Mouse (Mus musculus) limb, embryonic 14.5 days (tissue): ENCODE measurements around the gene Gabbr1. TPM values are rescaled to one million over a fixed set of nuclear protein-coding genes. Genes with fewer than 3 reads are reported as not detected.

Source experiments
- ATAC-seq: fragments of 200-750 bp; cut with Nextera tagmentation; 2 replicates; pipeline ENCODE4 v1.8.0; 2017; ENCODE audit warnings: low read depth, moderate number of reproducible peaks, moderate TSS enrichment; ENCODE audit not compliant: low FRiP score
- DNase-seq: peaks from one replicate; pipeline ENCODE4 v3.0.0-alpha.2; 2015; ENCODE audit warnings: low spot score
- H3K27ac ChIP-seq: fragments of 300-500 bp; sonication (generic); replicated peaks from 2 replicates; pipeline ENCODE4 v1.5.1; 2014; ENCODE audit warnings: low read depth, mild to moderate bottlenecking, low read length, moderate library complexity, mixed read lengths
- H3K27me3 ChIP-seq: fragments of 300-500 bp; sonication (generic); 2 replicates; pipeline ENCODE4 v1.6.1; 2014; ENCODE audit warnings: low read length, mixed read lengths; ENCODE audit not compliant: control insufficient read depth, insufficient read depth
- H3K36me3 ChIP-seq: fragments of 300-500 bp; sonication (generic); 2 replicates; pipeline ENCODE4 v1.6.1; 2014; ENCODE audit warnings: mild to moderate bottlenecking, low read length, moderate library complexity, mixed read lengths; ENCODE audit not compliant: control insufficient read depth, insufficient read depth
- H3K4me1 ChIP-seq: fragments of 300-500 bp; sonication (generic); 2 replicates; pipeline ENCODE4 v1.6.1; 2014; ENCODE audit warnings: antibody characterized with exemption, low read length, mixed read lengths; ENCODE audit not compliant: control insufficient read depth, insufficient read depth
- H3K4me2 ChIP-seq: fragments of 300-500 bp; sonication (generic); replicated peaks from 2 replicates; pipeline ENCODE4 v1.6.1; 2014; ENCODE audit warnings: low read depth, mild to moderate bottlenecking, low read length, moderate library complexity; ENCODE audit not compliant: severe bottlenecking
- H3K4me3 ChIP-seq: fragments of 300-500 bp; sonication (generic); replicated peaks from 2 replicates; pipeline ENCODE4 v1.5.1; 2014; ENCODE audit warnings: low read length
- H3K9ac ChIP-seq: fragments of 300-500 bp; sonication (generic); 2 replicates; pipeline ENCODE4 v1.6.1; 2014; ENCODE audit warnings: mild to moderate bottlenecking, low read depth, low read length, moderate library complexity; ENCODE audit not compliant: severe bottlenecking
- H3K9me3 ChIP-seq: fragments of 300-500 bp; sonication (generic); 2 replicates; pipeline ENCODE4 v1.6.1; 2016; ENCODE audit warnings: low read length; ENCODE audit not compliant: control insufficient read depth
- POLR2A ChIP-seq: fragments of 200-500 bp; IDR thresholded peaks from 2 replicates; pipeline ENCODE4 v1.8.0; 2012; ENCODE audit warnings: inconsistent platforms, mild to moderate bottlenecking, moderate library complexity, borderline replicate concordance; ENCODE audit not compliant: insufficient read depth, insufficient read length; ENCODE audit errors: extremely low read depth
- WGBS: fragments of 180-500 bp; shearing (Covaris S2); extraction: QIAGEN DNeasy Blood & Tissue Kit; methylation state at CpG from one replicate; pipeline ENCODE4 v1.1.7; 2014; 5-methylcytosine and 5-hydroxymethylcytosine counted together
- polyA plus RNA-seq, 2 experiments: library from polyadenylated mRNA; depleted of rRNA in 1 of 2; stranded (reverse) in 1 of 2; unstranded in 1 of 2; fragments of >200 nt; fragmentation: Nextera tagmentation in 1 of 2; extraction: Ambion mirVana in 1 of 2; gene quantifications; 2 replicates each; pipeline versions ENCODE4 v1.2.1 to v1.2.3; 2012 to 2014

Gabbr1 gene
- polyA plus RNA-seq, 2 experiments, result 8.4 to 111 TPM

DNA sequence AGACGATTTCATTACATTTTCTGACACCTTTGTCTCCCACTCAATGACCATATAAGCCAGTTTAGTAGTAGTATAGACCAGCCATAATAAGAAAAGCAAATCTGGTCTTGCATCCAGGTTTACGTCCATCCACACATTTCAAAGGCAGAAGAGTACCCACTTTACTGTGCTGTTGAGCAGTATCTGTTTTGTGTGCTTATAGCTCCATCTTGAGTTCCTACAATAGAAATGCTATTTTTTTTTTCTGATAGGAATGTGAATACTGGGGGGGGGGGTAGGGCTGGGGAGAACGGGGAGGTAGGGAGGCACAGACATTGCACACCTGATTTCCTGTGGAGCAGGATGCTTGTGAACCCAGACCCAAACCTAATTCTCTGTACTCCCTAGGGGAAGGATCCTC, 2.2 kb downstream of the Gabbr1 start:
- Histone ChIP-seq H3K27ac (no peak overlapping the region), H3K9ac (no peak overlapping the region), H3K4me2 (no peak overlapping the region), H3K27me3 (no peaks in the 10 kb centered on the region), H3K9me3 (no peaks in the 10 kb centered on the region), H3K4me3 (no peak overlapping the region), H3K36me3 (peaks cover 4% of the 10 kb centered on the region; the same call in 1 of the 2 replicates), H3K4me1 (peaks cover 28% of the 10 kb centered on the region)
- no peak for TF ChIP-seq POLR2A
- WGBS, result 32% methylated on average over 3 of the region's 3 CpGs
- ATAC-seq (no peak), DNase-seq (peak; percentile 57)

DNA sequence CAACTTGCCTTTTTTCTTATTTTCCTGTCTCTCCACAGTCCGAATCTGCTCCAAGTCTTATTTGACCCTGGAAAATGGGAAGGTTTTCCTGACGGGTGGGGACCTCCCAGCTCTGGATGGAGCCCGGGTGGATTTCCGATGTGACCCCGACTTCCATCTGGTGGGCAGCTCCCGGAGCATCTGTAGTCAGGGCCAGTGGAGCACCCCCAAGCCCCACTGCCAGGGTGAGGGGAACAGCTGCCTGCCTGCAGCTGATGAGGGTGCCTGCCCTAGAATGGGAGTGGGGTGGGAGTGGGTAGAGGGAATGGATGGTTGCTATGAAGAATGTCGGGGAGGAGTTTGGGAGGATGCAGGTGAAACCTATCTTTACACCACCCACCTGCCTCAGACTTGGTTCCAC, 2.6 kb downstream of the Gabbr1 start:
- H3K9ac ChIP-seq, result no peak overlapping the region
- H3K4me3 ChIP-seq, result no peak overlapping the region
- H3K27ac ChIP-seq, result no peak overlapping the region
- peaks cover 4% of the 10 kb centered on the region; the same call in 1 of the 2 replicates for H3K36me3 ChIP-seq
- peaks cover 28% of the 10 kb centered on the region for H3K4me1 ChIP-seq
- no peak for TF ChIP-seq POLR2A
- H3K27me3 ChIP-seq, result no peaks in the 10 kb centered on the region
- H3K9me3 ChIP-seq, result no peaks in the 10 kb centered on the region
- ATAC-seq, result no peak
- H3K4me2 ChIP-seq, result no peak overlapping the region
- 64% methylated on average over 7 of the region's 7 CpGs for WGBS
- no peak for DNase-seq

DNA sequence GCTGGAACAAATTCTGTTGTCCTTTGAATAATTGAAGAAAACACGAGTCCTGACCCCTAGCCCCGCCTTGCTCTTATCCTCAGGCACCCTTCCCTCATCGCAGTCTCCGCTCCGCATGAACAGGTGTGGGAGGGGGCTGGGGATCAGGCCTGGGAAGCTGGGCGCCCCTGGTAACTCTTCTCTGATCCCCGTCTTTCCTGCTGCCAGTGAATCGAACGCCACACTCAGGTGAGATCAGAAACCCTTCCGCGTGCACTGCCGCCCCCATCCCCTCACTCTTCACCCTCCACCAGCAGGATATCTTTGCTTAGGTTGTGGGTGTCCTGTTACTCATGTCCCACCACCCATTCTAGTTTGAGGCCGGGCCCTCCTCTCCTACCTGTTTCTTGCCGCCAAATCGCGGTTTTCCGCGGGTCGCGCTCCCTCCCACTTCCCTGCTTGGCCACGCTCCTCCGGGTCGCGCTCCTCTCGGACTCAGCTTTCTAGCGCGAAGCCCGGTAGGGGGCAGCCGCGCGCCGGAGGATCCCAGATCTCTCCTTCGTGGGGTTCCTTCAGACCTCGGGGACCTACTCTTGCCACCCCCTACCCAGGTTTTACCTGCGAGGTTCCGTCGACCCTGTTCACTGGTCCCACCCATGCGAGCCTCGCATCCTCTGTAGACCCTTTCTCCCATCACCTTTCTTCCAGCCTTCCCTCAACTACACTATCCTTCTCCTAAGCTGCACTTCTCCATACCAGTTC, 4.0 kb downstream of the Gabbr1 start:
- 3% methylated on average over 39 of the region's 39 CpGs for WGBS

DNA sequence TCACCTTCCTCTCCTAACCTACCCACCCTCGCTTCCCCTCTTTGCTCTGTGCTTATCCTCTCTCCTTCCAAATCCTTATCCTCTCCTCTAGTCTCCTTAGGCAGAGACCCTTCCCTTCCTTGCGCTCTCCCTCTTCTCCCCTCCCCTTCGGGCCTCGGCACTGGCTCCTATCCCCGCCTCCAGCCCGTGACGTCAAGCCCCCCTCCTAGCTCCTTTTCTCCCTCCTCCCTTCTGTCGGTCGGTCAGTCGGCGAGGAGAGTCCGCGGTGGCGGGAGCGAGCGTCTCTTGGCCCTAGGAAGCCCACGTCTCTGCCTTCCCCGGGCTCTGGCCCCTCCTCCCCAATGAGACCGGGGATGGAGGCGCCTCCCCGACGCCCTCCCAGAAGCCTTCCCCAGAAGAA, 4.6 kb downstream of the Gabbr1 start:
- peak; percentile 67 for ATAC-seq
- Histone ChIP-seq H3K4me2 (peak overlapping the region; percentile 82), H3K4me1 (peaks cover 28% of the 10 kb centered on the region), H3K4me3 (peak overlapping the region; percentile 60), H3K27ac (0 out of 2 replicates have a peak overlapping the region, but pooled peaks have one; percentile 38), H3K9me3 (no peaks in the 10 kb centered on the region), H3K27me3 (no peaks in the 10 kb centered on the region), H3K36me3 (peaks cover 16% of the 10 kb centered on the region), H3K9ac (peak overlapping the region; percentile 80)
- TF ChIP-seq POLR2A, result 0 out of 2 replicates have a peak, but pooled peaks have one; percentile 74
- WGBS, result 2% methylated on average over 20 of the region's 22 CpGs
- peak; percentile 73 for DNase-seq

More for the DNA sequence above, 4.0 kb downstream of the Gabbr1 start:
- DNase-seq, result peak; percentile 40
- no peak for TF ChIP-seq POLR2A
- peak; percentile 18; the same call in 1 of the 2 replicates for ATAC-seq
- Histone ChIP-seq H3K9me3 (no peaks in the 10 kb centered on the region), H3K4me3 (peak overlapping the region; percentile 60), H3K9ac (peak overlapping the region; percentile 80), H3K36me3 (peaks cover 9% of the 10 kb centered on the region), H3K27me3 (no peaks in the 10 kb centered on the region), H3K4me2 (peak overlapping the region; percentile 82), H3K27ac (0 out of 2 replicates have a peak overlapping the region, but pooled peaks have one; percentile 38), H3K4me1 (peaks cover 28% of the 10 kb centered on the region)

DNA sequence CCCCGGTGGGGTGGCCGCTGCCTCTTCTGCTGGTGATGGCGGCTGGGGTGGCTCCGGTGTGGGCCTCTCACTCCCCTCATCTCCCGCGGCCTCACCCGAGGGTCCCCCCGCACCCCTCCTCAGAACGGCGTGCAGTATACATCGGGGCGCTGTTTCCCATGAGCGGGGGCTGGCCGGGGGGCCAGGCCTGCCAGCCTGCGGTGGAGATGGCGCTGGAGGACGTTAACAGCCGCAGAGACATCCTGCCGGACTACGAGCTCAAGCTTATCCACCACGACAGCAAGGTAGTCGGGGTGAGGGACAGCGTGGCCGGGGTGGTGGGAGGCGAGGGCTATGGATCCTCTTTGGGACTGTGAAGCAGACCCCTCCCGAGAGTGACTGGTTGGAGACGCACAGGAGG, 5.1 kb downstream of the Gabbr1 start:
- DNase-seq (no peak), ATAC-seq (no peak; the same call in 1 of the 2 replicates)
- H3K27ac ChIP-seq, result no peak overlapping the region
- peaks cover 20% of the 10 kb centered on the region for H3K36me3 ChIP-seq
- peak overlapping the region; percentile 60 for H3K4me3 ChIP-seq
- WGBS, result 4% methylated on average over 22 of the region's 27 CpGs
- no peaks in the 10 kb centered on the region for H3K27me3 ChIP-seq
- H3K4me1 ChIP-seq, result peaks cover 28% of the 10 kb centered on the region
- peak overlapping the region; percentile 82 for H3K4me2 ChIP-seq
- no peak for TF ChIP-seq POLR2A
- H3K9ac ChIP-seq, result peak overlapping the region; percentile 80
- no peaks in the 10 kb centered on the region for H3K9me3 ChIP-seq
